In genomic region chr6:114041911-114042284, GRCm38 (mm10) we compare ENCODE assay signal across 8 mouse cellular contexts. TPM values are rescaled to one million over a fixed set of nuclear protein-coding genes. Genes with fewer than 3 reads are reported as not detected.
DNase-seq lines count a peak whose midpoint lies in the region; ATAC-seq and TF ChIP-seq lines count a peak whose summit lies in the region.

No protein-coding gene starts in this region.

- peak overlapping the region; percentile 72 for H3K4me2 ChIP-seq in intestine, embryonic 16.5 days (ENCODE audit: low read depth, low read length)

- intact Hi-C loops in gastrocnemius, adult 2 months (cut with DNase I), result no loop called here

- no peaks in the 10 kb centered on the region for H3K9me3 ChIP-seq in intestine, embryonic 16.5 days (ENCODE audit: control insufficient read depth, low read length)

- H3K4me1 ChIP-seq in intestine, embryonic 16.5 days (ENCODE audit: control insufficient read depth, insufficient read depth, low read length), result no peaks in the 10 kb centered on the region

- H3K4me3 ChIP-seq in gastrocnemius, adult 2 months, result peak overlapping the region; percentile 41; the same call in 1 of the 2 replicates
- H3K4me3 ChIP-seq in intestine, embryonic 16.5 days (ENCODE audit: low read length), result peak overlapping the region; percentile 44

- H3K9ac ChIP-seq in intestine, embryonic 16.5 days (ENCODE audit: low read depth, low read length), result no peak overlapping the region

- H3K27me3 ChIP-seq in intestine, embryonic 16.5 days (replicated peaks; ENCODE audit: control insufficient read depth, insufficient read depth, low read length), result peaks cover 43% of the 10 kb centered on the region

- TF ChIP-seq CTCF in gastrocnemius, adult 2 months (IDR thresholded peaks at IDR 0.05), result no peak

- WGBS in intestine, embryonic 16.5 days, result 10% methylated on average over 3 of the region's 52 CpGs

- H3K27ac ChIP-seq in gastrocnemius, adult 2 months, result no peak overlapping the region
- no peak overlapping the region for H3K27ac ChIP-seq in intestine, embryonic 16.5 days (ENCODE audit: low read length)

- no peak for ATAC-seq in intestine, embryonic 16.5 days

- no peak for DNase-seq in gastrocnemius, adult 2 months
- DNase-seq in gastrocnemius, adult 18-20 months (ENCODE audit: low spot score), result no peak
- DNase-seq in right cerebral cortex, postnatal 14 days, result peak; percentile 61
- DNase-seq in right cerebral cortex, adult 2 months (ENCODE audit: low spot score in 2 of 2), result no peak
- no peak for DNase-seq in frontal cortex, postnatal 36 days (ENCODE audit: low spot score in 2 of 2)
- DNase-seq in layer of hippocampus, adult 11-12 months (ENCODE audit: low spot score), result no peak
- no peak for DNase-seq in testis, postnatal 14 days (ENCODE audit: low spot score)

- no peaks in the 10 kb centered on the region for H3K36me3 ChIP-seq in intestine, embryonic 16.5 days (ENCODE audit: control insufficient read depth, insufficient read depth, low read length)

RNA-seq across cellular contexts. Expression of gene Atp2b2, which starts 0.5 kb away (rescaled TPM):
- under 1 TPM; 0.10 to 0.28 TPM for total RNA-seq in gastrocnemius, adult 2 months (2021)
- total RNA-seq in gastrocnemius, adult 18-20 months (2021), result under 1 TPM; 0.16 to 0.31 TPM
- polyA plus RNA-seq in intestine, embryonic 16.5 days (2015; fragmentation: Nextera tagmentation; extraction: Ambion mirVana), result 0.77 and 0.78 TPM in 2 replicates
